Comparison of ENCODE assay signal across 19 mouse cellular contexts in the genomic region with DNA sequence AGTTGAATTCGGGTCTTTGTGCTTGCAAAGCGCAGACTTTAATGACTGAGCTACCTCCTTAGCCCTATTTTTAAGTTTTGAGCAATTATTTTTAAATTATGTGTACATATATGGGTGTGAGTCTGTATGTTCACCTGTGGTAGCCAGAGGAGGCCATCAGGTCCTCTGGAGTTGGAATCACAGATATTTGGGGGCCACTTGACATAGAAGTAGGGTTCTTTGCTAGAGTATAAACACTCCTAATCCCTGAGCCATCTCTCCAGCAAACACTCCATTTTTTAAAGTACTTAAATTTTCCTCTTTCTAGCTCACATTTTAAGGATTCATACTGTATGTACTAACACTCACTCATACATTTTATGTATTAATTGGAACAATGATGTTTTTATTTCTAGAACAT. TPM values are rescaled to one million over a fixed set of nuclear protein-coding genes. Genes with fewer than 3 reads are reported as not detected.
"Had no signal": no experiment of that assay in that cellular context is flagged by ENCODE, and none has a peak within 500 bp of the region (broad histone marks: within the 10 kb centered on the region; RNA-seq: fewer than 3 reads in every experiment).

No protein-coding gene starts in this region.

- H3K9me3 ChIP-seq: liver, embryonic 13.5 days; liver, embryonic 15.5 days; midbrain, embryonic 10.5 days; midbrain, embryonic 12.5 days; neural tube, embryonic 13.5 days; neural tube, embryonic 15.5 days; stomach, embryonic 15.5 days had no signal

- ATAC-seq: liver, postnatal 0 days; midbrain, embryonic 16.5 days had no signal

- H3K36me3 ChIP-seq: midbrain, embryonic 10.5 days; midbrain, embryonic 12.5 days; neural tube, embryonic 13.5 days; neural tube, embryonic 15.5 days; stomach, embryonic 15.5 days had no signal

- DNase-seq: liver; liver, embryonic 13.5 days; liver, postnatal 0 days; midbrain, embryonic 14.5 days; retina, postnatal 1 day; right cerebral cortex, adult 18-20 months; thymus, adult 2 months; thymus, postnatal 25 days; thymus, postnatal 4 days had no signal

- H3K9ac ChIP-seq: liver, embryonic 13.5 days; liver, embryonic 15.5 days; liver, postnatal 0 days; midbrain, embryonic 12.5 days; neural tube, embryonic 13.5 days; neural tube, embryonic 15.5 days; stomach, embryonic 15.5 days had no signal

- H3K27me3 ChIP-seq: liver, embryonic 13.5 days; liver, embryonic 15.5 days; midbrain, embryonic 12.5 days; neural tube, embryonic 13.5 days; neural tube, embryonic 15.5 days; stomach, embryonic 15.5 days had no signal

- H3K4me2 ChIP-seq: liver, embryonic 11.5 days; liver, embryonic 13.5 days; liver, embryonic 15.5 days; midbrain, embryonic 12.5 days; neural tube, embryonic 13.5 days; neural tube, embryonic 15.5 days; stomach, embryonic 15.5 days had no signal

- H3K27ac ChIP-seq: midbrain, embryonic 10.5 days; midbrain, embryonic 12.5 days; neural tube, embryonic 13.5 days; neural tube, embryonic 15.5 days; stomach, embryonic 15.5 days; stomach, postnatal 0 days had no signal

- H3K4me3 ChIP-seq: liver, embryonic 13.5 days; liver, embryonic 15.5 days; midbrain, embryonic 10.5 days; midbrain, embryonic 12.5 days; myocyte; neural tube, embryonic 13.5 days; neural tube, embryonic 15.5 days; stomach, embryonic 15.5 days had no signal

- H3K4me1 ChIP-seq: midbrain, embryonic 10.5 days; midbrain, embryonic 12.5 days; neural tube, embryonic 13.5 days; neural tube, embryonic 15.5 days; stomach, embryonic 15.5 days had no signal

RNA-seq across cellular contexts. Expression of gene Serpinb9b, which starts 52.9 kb away (rescaled TPM):
- polyA plus RNA-seq: liver, embryonic 11.5 days; liver, embryonic 13.5 days; liver, embryonic 15.5 days; midbrain, embryonic 10.5 days; stomach, embryonic 15.5 days had no signal
